Comparison of ENCODE assay signal across 10 mouse cellular contexts in genomic region chr6:128301458-128301857, GRCm38 (mm10). TPM values are rescaled to one million over a fixed set of nuclear protein-coding genes. Genes with fewer than 3 reads are reported as not detected.
DNase-seq lines count a peak whose midpoint lies in the region; ATAC-seq and TF ChIP-seq lines count a peak whose summit lies in the region.
"Had no signal": no experiment of that assay in that cellular context is flagged by ENCODE, and none has a peak within 500 bp of the region (broad histone marks: within the 10 kb centered on the region; RNA-seq: fewer than 3 reads in every experiment).

No protein-coding gene starts in this region.

- intact Hi-C loops in gastrocnemius, adult 2 months (cut with DNase I), result loop anchor here (2.0 to 5.0 kb wide), 2 partner anchors 49 to 67 kb away; no protein-coding TSS in a partner anchor
- intact Hi-C loops in gastrocnemius, postnatal 14 days (cut with DNase I; ENCODE audit: low total_unique reads), result loop anchor here (5.0 kb wide), 1 partner anchor 69 kb away; no protein-coding TSS in a partner anchor

- H3K27me3 ChIP-seq in liver, embryonic 11.5 days (replicated peaks; ENCODE audit: control insufficient read depth, insufficient read depth, low read length), result peaks cover 46% of the 10 kb centered on the region
- H3K27me3 ChIP-seq in intestine, embryonic 15.5 days (replicated peaks), result peaks cover 15% of the 10 kb centered on the region
- no peaks in the 10 kb centered on the region for H3K27me3 ChIP-seq in stomach, embryonic 14.5 days (ENCODE audit: control insufficient read depth, insufficient read depth, low read length)

- no peak for ATAC-seq in liver, embryonic 11.5 days (replicated peaks; ENCODE audit: low FRiP score)
- no peak for ATAC-seq in intestine, embryonic 15.5 days
- no peak for ATAC-seq in stomach, embryonic 14.5 days (ENCODE audit: insufficient number of reproducible peaks, insufficient read depth, low FRiP score, low read depth)
- ATAC-seq in megakaryocyte, adult 5-6 weeks (ENCODE audit: poor library complexity, severe bottlenecking), result no peak

- 0 out of 2 replicates have a peak, but pooled peaks cover 4% of the 10 kb centered on the region for H3K4me1 ChIP-seq in liver, embryonic 11.5 days (replicated peaks; ENCODE audit: control insufficient read depth, insufficient read depth, low read length)
- peaks cover 19% of the 10 kb centered on the region for H3K4me1 ChIP-seq in intestine, embryonic 15.5 days (replicated peaks)
- H3K4me1 ChIP-seq in stomach, embryonic 14.5 days (ENCODE audit: control insufficient read depth, insufficient read depth, low read length), result peaks cover 8% of the 10 kb centered on the region; the same call in 1 of the 2 replicates

- peak overlapping the region; percentile 93 for H3K27ac ChIP-seq in gastrocnemius, adult 2 months
- no peak overlapping the region for H3K27ac ChIP-seq in liver, embryonic 11.5 days (ENCODE audit: low read depth, low read length)
- H3K27ac ChIP-seq in intestine, embryonic 15.5 days, result no peak overlapping the region
- no peak overlapping the region for H3K27ac ChIP-seq in stomach, embryonic 14.5 days (ENCODE audit: low read length)

- H3K4me2 ChIP-seq in liver, embryonic 11.5 days, result peak overlapping the region; percentile 79; the same call in 1 of the 2 replicates
- H3K4me2 ChIP-seq in intestine, embryonic 15.5 days (replicated peaks), result peak overlapping the region; percentile 97
- H3K4me2 ChIP-seq in stomach, embryonic 14.5 days (replicated peaks; ENCODE audit: low read depth, low read length), result peak overlapping the region; percentile 100

- no peak for TF ChIP-seq CTCF in gastrocnemius, adult 2 months (IDR thresholded peaks at IDR 0.05)

- no peaks in the 10 kb centered on the region for H3K36me3 ChIP-seq in liver, embryonic 11.5 days (ENCODE audit: control insufficient read depth, insufficient read depth, low read length)
- H3K36me3 ChIP-seq in intestine, embryonic 15.5 days, result no peaks in the 10 kb centered on the region
- no peaks in the 10 kb centered on the region for H3K36me3 ChIP-seq in stomach, embryonic 14.5 days (ENCODE audit: control insufficient read depth, insufficient read depth, low read length)

- H3K4me3 ChIP-seq in gastrocnemius, adult 2 months, result peak overlapping the region; percentile 87
- H3K4me3 ChIP-seq in liver, embryonic 11.5 days (ENCODE audit: low read depth, low read length), result no peak overlapping the region
- peak overlapping the region; percentile 71 for H3K4me3 ChIP-seq in intestine, embryonic 15.5 days (replicated peaks)
- H3K4me3 ChIP-seq in stomach, embryonic 14.5 days (ENCODE audit: low read depth, low read length), result peak overlapping the region; percentile 63; the same call in 1 of the 2 replicates

- no peak overlapping the region for H3K9ac ChIP-seq in liver, embryonic 11.5 days (ENCODE audit: low read depth, low read length)
- no peak overlapping the region for H3K9ac ChIP-seq in intestine, embryonic 15.5 days
- 0 out of 2 replicates have a peak overlapping the region, but pooled peaks have one; percentile 42 for H3K9ac ChIP-seq in stomach, embryonic 14.5 days (replicated peaks; ENCODE audit: low read depth, low read length)

- DNase-seq in gastrocnemius, adult 2 months, result no peak
- no peak for DNase-seq in gastrocnemius, postnatal 14 days
- no peak for DNase-seq in liver, embryonic 11.5 days (ENCODE audit: low spot score)
- DNase-seq in liver, result no peak
- no peak for DNase-seq in layer of hippocampus, adult 8-10 months (ENCODE audit: low spot score in 2 of 2)
- DNase-seq: B cell, adult 2 months had no signal

- H3K9me3 ChIP-seq in liver, embryonic 11.5 days (ENCODE audit: control insufficient read depth, low read length), result 0 out of 2 replicates have a peak, but pooled peaks cover 3% of the 10 kb centered on the region
- H3K9me3 ChIP-seq in intestine, embryonic 15.5 days, result no peaks in the 10 kb centered on the region
- H3K9me3 ChIP-seq in stomach, embryonic 14.5 days (ENCODE audit: control insufficient read depth, low read depth, low read length), result no peaks in the 10 kb centered on the region

- 40% methylated on average over 11 of the region's 11 CpGs for WGBS in liver, embryonic 11.5 days
- whole genome bisulfite sequencing in intestine, embryonic 15.5 days, result 35% methylated on average over 11 of the region's 11 CpGs
- 38% methylated on average over 11 of the region's 11 CpGs for WGBS in stomach, embryonic 14.5 days

RNA-seq across cellular contexts. Expression of gene Tead4, which starts 0.8 kb away (rescaled TPM):
- 1 to 10 TPM; 7.6 to 8.1 TPM for total RNA-seq in gastrocnemius, adult 2 months (2021)
- total RNA-seq in gastrocnemius, postnatal 14 days (2021), result 10 to 100 TPM; 10.9 to 11.0 TPM
- 0.95 and 1.9 TPM in 2 replicates for polyA plus RNA-seq in liver, embryonic 11.5 days (2014; fragmentation: Nextera tagmentation; extraction: Ambion mirVana)
- polyA plus RNA-seq in intestine, embryonic 15.5 days (2015; fragmentation: Nextera tagmentation; extraction: Ambion mirVana), result 2.2 and 2.5 TPM in 2 replicates
- polyA plus RNA-seq in stomach, embryonic 14.5 days (2014; fragmentation: Nextera tagmentation; extraction: Ambion mirVana), result 1.4 TPM in 2 replicates
- 0.05 TPM in 1 of 2 replicates, not detected in the other for total RNA-seq in megakaryocyte, adult 5-6 weeks (2015)
- 0.07 and 0.20 TPM in 2 replicates for total RNA-seq in megakaryocyte, adult 5-6 weeks (2017)
- total RNA-seq in layer of hippocampus, adult 8-10 months (2022), result 1 to 10 TPM in 3 of 4 experiments, under 1 TPM in 1; 0.78 to 1.6 (median 1.4) TPM
- total RNA-seq: granulocyte monocyte progenitor cell, adult 5-6 weeks had no signal

RNA-seq across cellular contexts. Expression of gene Tulp3, which starts 54.2 kb away (rescaled TPM):
- 1 to 10 TPM; 5.9 to 6.6 TPM for total RNA-seq in gastrocnemius, adult 2 months (2021)
- 10 to 100 TPM in 1 of 2 experiments, 1 to 10 TPM in 1; 6.6 to 10.2 TPM for total RNA-seq in gastrocnemius, postnatal 14 days (2021)
- 9.5 and 10.1 TPM in 2 replicates for polyA plus RNA-seq in liver, embryonic 11.5 days (2014; fragmentation: Nextera tagmentation; extraction: Ambion mirVana)
- 10.4 and 11.9 TPM in 2 replicates for polyA plus RNA-seq in intestine, embryonic 15.5 days (2015; fragmentation: Nextera tagmentation; extraction: Ambion mirVana)
- 18.5 and 21.7 TPM in 2 replicates for polyA plus RNA-seq in stomach, embryonic 14.5 days (2014; fragmentation: Nextera tagmentation; extraction: Ambion mirVana)
- 2.6 and 3.3 TPM in 2 replicates for total RNA-seq in megakaryocyte, adult 5-6 weeks (2015)
- 1.4 and 2.4 TPM in 2 replicates for total RNA-seq in megakaryocyte, adult 5-6 weeks (2017)
- total RNA-seq in layer of hippocampus, adult 8-10 months (2022), result 10 to 100 TPM; 24.3 to 25.5 (median 25.1) TPM
